Mouse (Mus musculus) left cerebral cortex, adult 8-10 months (tissue): ENCODE measurements around the gene Ptbp1. TPM values are rescaled to one million over a fixed set of nuclear protein-coding genes. Genes with fewer than 3 reads are reported as not detected.

ENCODE experiments used
- DNase-seq, 2 experiments: peaks; one replicate each; pipeline ENCODE4 v3.0.0; 2022; ENCODE audit warnings: low spot score in 2 of 2
- total RNA-seq, 4 experiments: library from RNA; stranded (reverse); gene quantifications; 2 replicates each; pipeline ENCODE4 v1.2.4; 2022

Ptbp1 gene
- total RNA-seq, 4 experiments from 2014 or later, result 59.3 to 67.3 (median 63.6) TPM

GRCm38 (mm10) chr10:79832786-79833181, 21.4 kb upstream of the Ptbp1 start:
- no peak for DNase-seq

- DNase-seq, result peak in 1 of 2 experiments; percentile 68
These were observed 19.3 kb upstream of the Ptbp1 start for GRCm38 (mm10) chr10:79834769-79835398.

- no peak for DNase-seq
These were observed 17.3 kb upstream of the Ptbp1 start for GRCm38 (mm10) chr10:79836918-79837317.

GRCm38 (mm10) chr10:79838151-79838550, 16.1 kb upstream of the Ptbp1 start:
- no peak for DNase-seq

- no peak for DNase-seq
These were observed 14.1 kb upstream of the Ptbp1 start for GRCm38 (mm10) chr10:79840091-79840490.

- DNase-seq, result peak; percentile 53 to 80
These were observed 13.3 kb upstream of the Ptbp1 start for GRCm38 (mm10) chr10:79840644-79841551.

GRCm38 (mm10) chr10:79842322-79842721, 11.9 kb upstream of the Ptbp1 start:
- DNase-seq, result no peak

GRCm38 (mm10) chr10:79843476-79843875, 10.8 kb upstream of the Ptbp1 start:
- DNase-seq, result no peak

- DNase-seq, result no peak
These were observed 7.7 kb upstream of the Ptbp1 start for GRCm38 (mm10) chr10:79846553-79846952.

- no peak for DNase-seq
These were observed 4.1 kb upstream of the Ptbp1 start for GRCm38 (mm10) chr10:79849941-79850628.

GRCm38 (mm10) chr10:79851653-79852052, 2.6 kb upstream of the Ptbp1 start:
- no peak for DNase-seq

GRCm38 (mm10) chr10:79852107-79852789, 2.0 kb upstream of the Ptbp1 start:
- no peak for DNase-seq

GRCm38 (mm10) chr10:79852827-79853226, 1.4 kb upstream of the Ptbp1 start:
- DNase-seq, result no peak

GRCm38 (mm10) chr10:79853392-79853791, 835 bp upstream of the Ptbp1 start:
- peak; percentile 69 to 80 for DNase-seq

GRCm38 (mm10) chr10:79854801-79855541, 744 bp downstream of the Ptbp1 start:
- no peak for DNase-seq

- DNase-seq, result no peak
These were observed 1.4 kb downstream of the Ptbp1 start for GRCm38 (mm10) chr10:79855558-79856184.

- no peak for DNase-seq
These were observed 2.1 kb downstream of the Ptbp1 start for GRCm38 (mm10) chr10:79856280-79856679.

- no peak for DNase-seq
These were observed 2.7 kb downstream of the Ptbp1 start for GRCm38 (mm10) chr10:79856704-79857451.

GRCm38 (mm10) chr10:79857452-79857811, 3.2 kb downstream of the Ptbp1 start:
- no peak for DNase-seq

GRCm38 (mm10) chr10:79857894-79858293, 3.7 kb downstream of the Ptbp1 start:
- DNase-seq, result no peak
